Mouse (Mus musculus): ENCODE measurements around the gene Trpt1. TPM values are rescaled to one million over a fixed set of nuclear protein-coding genes. Genes with fewer than 3 reads are reported as not detected.
A peak's percentile ranks its signal among the peaks of the same experiment; 100 is the strongest.

Gene Trpt1
- polyA plus RNA-seq, 1 experiment from 2014 or later, result 12.6 TPM

GRCm38 (mm10) chr19:6977759-6978638 is 17.9 kb upstream of the Trpt1 start:
- no peak for ATAC-seq (ENCODE audit: low FRiP score)
- Histone ChIP-seq H3K4me1 (peaks cover 52% of the 10 kb centered on the region), H3K9me3 (replicated peaks) (no peaks in the 10 kb centered on the region), H3K27ac (peak overlapping the region; percentile 94), H3K36me3 (peaks cover 24% of the 10 kb centered on the region), H3K4me2 (replicated peaks) (peak overlapping the region; percentile 96), H3K9ac (peak overlapping the region; percentile 68; the same call in 1 of the 2 replicates), H3K4me3 (0 out of 2 replicates have a peak overlapping the region, but pooled peaks have one; percentile 56), H3K27me3 (no peaks in the 10 kb centered on the region)
- 86% methylated on average over 13 of the region's 13 CpGs for WGBS

GRCm38 (mm10) chr19:6978639-6978974 is 17.3 kb upstream of the Trpt1 start:
- H3K27me3 ChIP-seq, result no peaks in the 10 kb centered on the region
- H3K36me3 ChIP-seq, result peaks cover 24% of the 10 kb centered on the region
- peak overlapping the region; percentile 94 for H3K27ac ChIP-seq
- H3K4me1 ChIP-seq, result peaks cover 49% of the 10 kb centered on the region
- no peaks in the 10 kb centered on the region for H3K9me3 ChIP-seq (replicated peaks)
- H3K4me2 ChIP-seq (replicated peaks), result peak overlapping the region; percentile 96
- H3K4me3 ChIP-seq, result peak overlapping the region; percentile 56
- no peak for ATAC-seq (ENCODE audit: low FRiP score)
- WGBS, result 50% methylated on average over 3 of the region's 3 CpGs
- peak overlapping the region; percentile 68 for H3K9ac ChIP-seq

GRCm38 (mm10) chr19:6979001-6979479 is 16.9 kb upstream of the Trpt1 start:
- WGBS, result 11% methylated on average over 11 of the region's 11 CpGs
- H3K36me3 ChIP-seq, result peaks cover 26% of the 10 kb centered on the region
- H3K27ac ChIP-seq, result peak overlapping the region; percentile 94
- peak overlapping the region; percentile 68 for H3K9ac ChIP-seq
- H3K4me1 ChIP-seq, result peaks cover 46% of the 10 kb centered on the region
- H3K27me3 ChIP-seq, result no peaks in the 10 kb centered on the region
- peak overlapping the region; percentile 56 for H3K4me3 ChIP-seq
- H3K4me2 ChIP-seq (replicated peaks), result peak overlapping the region; percentile 96
- H3K9me3 ChIP-seq (replicated peaks), result no peaks in the 10 kb centered on the region
- ATAC-seq (ENCODE audit: low FRiP score), result no peak

GRCm38 (mm10) chr19:6979486-6980380 is 16.2 kb upstream of the Trpt1 start:
- H3K27ac ChIP-seq, result peak overlapping the region; percentile 94
- WGBS, result under 1% methylated on average over 59 of the region's 59 CpGs
- H3K36me3 ChIP-seq, result peaks cover 26% of the 10 kb centered on the region
- peak overlapping the region; percentile 96 for H3K4me2 ChIP-seq (replicated peaks)
- peak overlapping the region; percentile 56 for H3K4me3 ChIP-seq
- peak; percentile 88 for ATAC-seq (ENCODE audit: low FRiP score)
- H3K4me1 ChIP-seq, result peaks cover 44% of the 10 kb centered on the region
- no peaks in the 10 kb centered on the region for H3K9me3 ChIP-seq (replicated peaks)
- no peaks in the 10 kb centered on the region for H3K27me3 ChIP-seq
- peak overlapping the region; percentile 68 for H3K9ac ChIP-seq

- WGBS, result 2% methylated on average over 38 of the region's 38 CpGs
Measured at GRCm38 (mm10) chr19:6980381-6981093, 15.4 kb upstream of the Trpt1 start, which contains the start of gene Fkbp2. Gene Fkbp2 (minus strand): TSS chr19:6980501.

GRCm38 (mm10) chr19:6981465-6981864 is 14.5 kb upstream of the Trpt1 start:
- no peak for ATAC-seq (ENCODE audit: low FRiP score)
- Histone ChIP-seq H3K4me3 (no peak overlapping the region), H3K27me3 (no peaks in the 10 kb centered on the region), H3K36me3 (peaks cover 31% of the 10 kb centered on the region), H3K9ac (no peak overlapping the region), H3K9me3 (replicated peaks) (no peaks in the 10 kb centered on the region), H3K4me1 (peaks cover 43% of the 10 kb centered on the region), H3K4me2 (replicated peaks) (no peak overlapping the region), H3K27ac (no peak overlapping the region)
- WGBS, result 94% methylated on average over 4 of the region's 4 CpGs

More at GRCm38 (mm10) chr19:6980381-6981093, 15.4 kb upstream of the Trpt1 start, which contains the start of gene Fkbp2:
- peak within 1 kb of the TSS; percentile 56 for H3K4me3 ChIP-seq
- H3K9me3 ChIP-seq (replicated peaks), result no peaks in the 10 kb centered on the region
- peak within 1 kb of the TSS; percentile 94 for H3K27ac ChIP-seq
- peaks cover 44% of the 10 kb centered on the region for H3K4me1 ChIP-seq
- H3K27me3 ChIP-seq, result no peaks in the 10 kb centered on the region
- H3K36me3 ChIP-seq, result peaks cover 31% of the 10 kb centered on the region
- H3K4me2 ChIP-seq (replicated peaks), result peak within 1 kb of the TSS; percentile 96
- peak within 1 kb of the TSS; percentile 68 for H3K9ac ChIP-seq
- ATAC-seq (ENCODE audit: low FRiP score), result peak; percentile 88

GRCm38 (mm10) chr19:6983621-6984020 is 12.3 kb upstream of the Trpt1 start:
- peaks cover 40% of the 10 kb centered on the region for H3K4me1 ChIP-seq
- no peak overlapping the region for H3K4me2 ChIP-seq (replicated peaks)
- H3K4me3 ChIP-seq, result no peak overlapping the region
- no peaks in the 10 kb centered on the region for H3K9me3 ChIP-seq (replicated peaks)
- H3K27me3 ChIP-seq, result no peaks in the 10 kb centered on the region
- H3K9ac ChIP-seq, result no peak overlapping the region
- H3K36me3 ChIP-seq, result peaks cover 16% of the 10 kb centered on the region
- 35% methylated on average over 5 of the region's 5 CpGs for WGBS
- ATAC-seq (ENCODE audit: low FRiP score), result no peak
- no peak overlapping the region for H3K27ac ChIP-seq

- no peak for ATAC-seq (ENCODE audit: low FRiP score)
- Histone ChIP-seq H3K36me3 (peaks cover 14% of the 10 kb centered on the region), H3K9ac (no peak overlapping the region), H3K4me1 (peaks cover 28% of the 10 kb centered on the region), H3K4me2 (replicated peaks) (no peak overlapping the region), H3K4me3 (no peak overlapping the region), H3K27me3 (no peaks in the 10 kb centered on the region), H3K9me3 (replicated peaks) (no peaks in the 10 kb centered on the region), H3K27ac (no peak overlapping the region)
- 85% methylated on average over 19 of the region's 19 CpGs for WGBS
Measured at GRCm38 (mm10) chr19:6985300-6985699, 10.6 kb upstream of the Trpt1 start.

- Histone ChIP-seq H3K9ac (peak overlapping the region; percentile 35; the same call in 1 of the 2 replicates), H3K4me2 (replicated peaks) (peak overlapping the region; percentile 94)
- ATAC-seq (ENCODE audit: low FRiP score), result no peak; the same call in 1 of the 2 replicates
Measured at GRCm38 (mm10) chr19:6985951-6986708, 9.8 kb upstream of the Trpt1 start.

GRCm38 (mm10) chr19:6987061-6987903 is 8.6 kb upstream of the Trpt1 start, which contains the start of gene Vegfb:
Gene Vegfb (minus strand): TSS chr19:6987651.
- H3K27ac ChIP-seq, result peak within 1 kb of the TSS; percentile 76
- H3K4me2 ChIP-seq (replicated peaks), result peak within 1 kb of the TSS; percentile 94
- H3K4me1 ChIP-seq, result peaks cover 28% of the 10 kb centered on the region
- peak within 1 kb of the TSS; percentile 98 for H3K9ac ChIP-seq
- H3K9me3 ChIP-seq (replicated peaks), result no peaks in the 10 kb centered on the region
- WGBS, result under 1% methylated on average over 62 of the region's 85 CpGs
- ATAC-seq (ENCODE audit: low FRiP score), result peak; percentile 60
- H3K4me3 ChIP-seq, result peak within 1 kb of the TSS; percentile 88
- no peaks in the 10 kb centered on the region for H3K27me3 ChIP-seq
- H3K36me3 ChIP-seq, result peaks cover 13% of the 10 kb centered on the region

More at GRCm38 (mm10) chr19:6985951-6986708, 9.8 kb upstream of the Trpt1 start:
- Histone ChIP-seq H3K4me3 (peak overlapping the region; percentile 88), H3K9me3 (replicated peaks) (no peaks in the 10 kb centered on the region), H3K27ac (no peak overlapping the region), H3K4me1 (peaks cover 23% of the 10 kb centered on the region), H3K36me3 (peaks cover 14% of the 10 kb centered on the region), H3K27me3 (no peaks in the 10 kb centered on the region)
- WGBS, result 84% methylated on average over 10 of the region's 10 CpGs

All from hindbrain, embryonic 12.5 days (tissue).